ENCODE assay signal across 22 mouse cellular contexts in genomic region chr8:116772727-116773126, GRCm38 (mm10). TPM values are rescaled to one million over a fixed set of nuclear protein-coding genes. Genes with fewer than 3 reads are reported as not detected.
DNase-seq lines count a peak whose midpoint lies in the region; ATAC-seq lines count a peak whose summit lies in the region.
"Had no signal": no experiment of that assay in that cellular context is flagged by ENCODE, and none has a peak within 500 bp of the region (broad histone marks: within the 10 kb centered on the region; RNA-seq: fewer than 3 reads in every experiment).

No protein-coding gene starts in this region.

- no peaks in the 10 kb centered on the region for H3K27me3 ChIP-seq in forebrain, embryonic 11.5 days (ENCODE audit: control insufficient read depth, insufficient read depth, low read length)
- no peaks in the 10 kb centered on the region for H3K27me3 ChIP-seq in forebrain, embryonic 15.5 days
- no peaks in the 10 kb centered on the region for H3K27me3 ChIP-seq in neural tube, embryonic 13.5 days
- H3K27me3 ChIP-seq in liver, embryonic 11.5 days (replicated peaks; ENCODE audit: control insufficient read depth, insufficient read depth, low read length), result no peaks in the 10 kb centered on the region
- H3K27me3 ChIP-seq: CH12.LX; limb, embryonic 15.5 days; neural tube, embryonic 15.5 days had no signal

- WGBS in forebrain, embryonic 11.5 days, result 90% methylated on average over 9 of the region's 9 CpGs
- 93% methylated on average over 9 of the region's 9 CpGs for WGBS in forebrain, embryonic 15.5 days
- WGBS in neural tube, embryonic 13.5 days, result 62% methylated on average over 9 of the region's 9 CpGs
- 83% methylated on average over 9 of the region's 9 CpGs for WGBS in liver, embryonic 11.5 days

- no peaks in the 10 kb centered on the region for H3K4me1 ChIP-seq in forebrain, embryonic 11.5 days (replicated peaks; ENCODE audit: control insufficient read depth, insufficient read depth, low read length)
- no peaks in the 10 kb centered on the region for H3K4me1 ChIP-seq in forebrain, embryonic 15.5 days
- no peaks in the 10 kb centered on the region for H3K4me1 ChIP-seq in neural tube, embryonic 13.5 days (replicated peaks)
- no peaks in the 10 kb centered on the region for H3K4me1 ChIP-seq in liver, embryonic 11.5 days (replicated peaks; ENCODE audit: control insufficient read depth, insufficient read depth, low read length)
- H3K4me1 ChIP-seq: limb, embryonic 15.5 days; neural tube, embryonic 15.5 days had no signal

- H3K4me3 ChIP-seq in forebrain, embryonic 11.5 days (ENCODE audit: low read depth, low read length), result no peak overlapping the region
- H3K4me3 ChIP-seq in forebrain, embryonic 15.5 days, result no peak overlapping the region
- H3K4me3 ChIP-seq in neural tube, embryonic 13.5 days, result no peak overlapping the region
- no peak overlapping the region for H3K4me3 ChIP-seq in liver, embryonic 11.5 days (ENCODE audit: low read depth, low read length)
- H3K4me3 ChIP-seq: limb, embryonic 15.5 days; neural tube, embryonic 15.5 days had no signal

- no peak overlapping the region for H3K9ac ChIP-seq in forebrain, embryonic 11.5 days (ENCODE audit: low read length)
- H3K9ac ChIP-seq in forebrain, embryonic 15.5 days (replicated peaks), result no peak overlapping the region
- H3K9ac ChIP-seq in neural tube, embryonic 13.5 days, result no peak overlapping the region
- H3K9ac ChIP-seq in liver, embryonic 11.5 days (ENCODE audit: low read depth, low read length), result no peak overlapping the region
- H3K9ac ChIP-seq: limb, embryonic 15.5 days; neural tube, embryonic 15.5 days had no signal

- H3K27ac ChIP-seq in forebrain, embryonic 11.5 days (ENCODE audit: low read depth, low read length), result peak overlapping the region; percentile 8; the same call in 1 of the 2 replicates
- H3K27ac ChIP-seq in forebrain, embryonic 15.5 days (replicated peaks), result no peak overlapping the region
- peak overlapping the region; percentile 61; the same call in 1 of the 2 replicates for H3K27ac ChIP-seq in neural tube, embryonic 13.5 days (replicated peaks)
- no peak overlapping the region for H3K27ac ChIP-seq in liver, embryonic 11.5 days (ENCODE audit: low read depth, low read length)
- H3K27ac ChIP-seq: limb, embryonic 15.5 days; neural tube, embryonic 15.5 days had no signal

- H3K9me3 ChIP-seq in forebrain, embryonic 11.5 days (ENCODE audit: control insufficient read depth, low read length), result no peaks in the 10 kb centered on the region; the same call in 1 of the 2 replicates
- no peaks in the 10 kb centered on the region for H3K9me3 ChIP-seq in forebrain, embryonic 15.5 days
- H3K9me3 ChIP-seq in neural tube, embryonic 13.5 days, result no peaks in the 10 kb centered on the region
- no peaks in the 10 kb centered on the region for H3K9me3 ChIP-seq in liver, embryonic 11.5 days (ENCODE audit: control insufficient read depth, low read length)
- H3K9me3 ChIP-seq: limb, embryonic 15.5 days; neural tube, embryonic 15.5 days had no signal

- no peaks in the 10 kb centered on the region for H3K36me3 ChIP-seq in forebrain, embryonic 11.5 days (ENCODE audit: control insufficient read depth, insufficient read depth, low read length)
- H3K36me3 ChIP-seq in forebrain, embryonic 15.5 days, result no peaks in the 10 kb centered on the region
- no peaks in the 10 kb centered on the region for H3K36me3 ChIP-seq in neural tube, embryonic 13.5 days
- no peaks in the 10 kb centered on the region for H3K36me3 ChIP-seq in liver, embryonic 11.5 days (ENCODE audit: control insufficient read depth, insufficient read depth, low read length)
- H3K36me3 ChIP-seq: limb, embryonic 15.5 days; neural tube, embryonic 15.5 days had no signal

- DNase-seq in forebrain, embryonic 11.5 days (ENCODE audit: low spot score), result no peak
- DNase-seq in neural tube, embryonic 10.5 days (ENCODE audit: extremely low spot score, low spot score), result no peak
- DNase-seq in kidney, postnatal 14 days, result peak; percentile 32
- no peak for DNase-seq in spleen, postnatal 4 days (ENCODE audit: low spot score in 2 of 2)
- DNase-seq in liver, embryonic 11.5 days (ENCODE audit: low spot score), result no peak
- DNase-seq in adrenal gland, adult 18-20 months (ENCODE audit: low spot score in 2 of 2), result no peak
- DNase-seq: cerebellum, adult 2 months; cerebellum, postnatal 36 days; gastrocnemius, postnatal 36 days; heart, postnatal 10 days; layer of hippocampus, postnatal 36 days; midbrain, embryonic 14.5 days; right cerebral cortex, postnatal 14 days; spleen, adult 18-20 months had no signal

- H3K4me2 ChIP-seq in forebrain, embryonic 11.5 days (ENCODE audit: low read depth, low read length, severe bottlenecking), result no peak overlapping the region
- no peak overlapping the region for H3K4me2 ChIP-seq in forebrain, embryonic 15.5 days (replicated peaks)
- no peak overlapping the region for H3K4me2 ChIP-seq in neural tube, embryonic 13.5 days
- H3K4me2 ChIP-seq in liver, embryonic 11.5 days, result no peak overlapping the region
- H3K4me2 ChIP-seq: heart, embryonic 11.5 days; limb, embryonic 15.5 days; neural tube, embryonic 15.5 days had no signal

- ATAC-seq in forebrain, embryonic 11.5 days (replicated peaks; ENCODE audit: low FRiP score), result no peak
- no peak for ATAC-seq in forebrain, embryonic 15.5 days (replicated peaks)
- no peak for ATAC-seq in neural tube, embryonic 13.5 days (ENCODE audit: low read depth)
- ATAC-seq in liver, embryonic 11.5 days (replicated peaks; ENCODE audit: low FRiP score), result no peak
- ATAC-seq: forebrain, embryonic 14.5 days had no signal

RNA-seq across cellular contexts. Expression of gene Cdyl2, which starts 39.9 kb away (rescaled TPM):
- 8.3 and 9.0 TPM in 2 replicates for polyA plus RNA-seq in forebrain, embryonic 11.5 days (2014; fragmentation: Nextera tagmentation; extraction: Ambion mirVana)
- 7.8 and 8.2 TPM in 2 replicates for polyA plus RNA-seq in forebrain, embryonic 15.5 days (2015; fragmentation: Nextera tagmentation; extraction: Ambion mirVana)
- 9.2 and 9.7 TPM in 2 replicates for polyA plus RNA-seq in neural tube, embryonic 13.5 days (2015; fragmentation: Nextera tagmentation; extraction: Ambion mirVana)
- polyA plus RNA-seq in liver, embryonic 11.5 days (2014; fragmentation: Nextera tagmentation; extraction: Ambion mirVana), result 6.3 and 7.9 TPM in 2 replicates
- 1 to 10 TPM; 4.6 to 6.1 TPM for total RNA-seq in adrenal gland, adult 18-20 months (2021)
- total RNA-seq: MEL had no signal

Comparison
In these comparisons a context has a peak if more than half of its experiments do, and no peak if none do; other contexts are left out.
1. H3K27ac ChIP-seq: peak in forebrain, embryonic 11.5 days (single experiment) and neural tube, embryonic 13.5 days (single experiment); none in forebrain, embryonic 15.5 days (single experiment) and liver, embryonic 11.5 days (single experiment).